Mouse (Mus musculus) lung, postnatal 0 days (tissue): Measurements from ENCODE around the gene Nln. TPM values are rescaled to one million over a fixed set of nuclear protein-coding genes. Genes with fewer than 3 reads are reported as not detected.

Experiments used
- ATAC-seq: fragments of 200-750 bp; cut with Nextera tagmentation; 2 replicates; pipeline ENCODE4 v1.8.0; 2017; ENCODE audit warnings: moderate library complexity
- DNase-seq: peaks from one replicate; pipeline ENCODE4 v3.0.0-alpha.2; 2016; ENCODE audit warnings: low spot score
- H3K27ac ChIP-seq: fragments of 300-500 bp; sonication (generic); 2 replicates; pipeline ENCODE4 v1.5.1; 2014; ENCODE audit warnings: antibody characterized with exemption, mild to moderate bottlenecking, low read length, mixed read lengths
- H3K27me3 ChIP-seq: fragments of 300-500 bp; sonication (generic); replicated peaks from 2 replicates; pipeline ENCODE4 v1.6.1; 2014; ENCODE audit warnings: low read length, mixed read lengths; ENCODE audit not compliant: insufficient read depth
- H3K36me3 ChIP-seq: fragments of 300-500 bp; sonication (generic); 2 replicates; pipeline ENCODE4 v1.6.1; 2014; ENCODE audit warnings: low read length, mixed read lengths; ENCODE audit not compliant: insufficient read depth
- H3K4me1 ChIP-seq: fragments of 300-500 bp; sonication (generic); 2 replicates; pipeline ENCODE4 v1.6.1; 2014; ENCODE audit warnings: antibody characterized with exemption, low read depth, low read length, mixed read lengths; ENCODE audit not compliant: insufficient read depth
- H3K4me2 ChIP-seq: fragments of 300-500 bp; sonication (generic); replicated peaks from 2 replicates; pipeline ENCODE4 v1.6.1; 2014; ENCODE audit warnings: low read depth, mild to moderate bottlenecking, low read length, moderate library complexity, mixed read lengths
- H3K4me3 ChIP-seq: fragments of 300-500 bp; sonication (generic); 2 replicates; pipeline ENCODE4 v1.5.1; 2014; ENCODE audit warnings: low read depth, low read length
- H3K9ac ChIP-seq: fragments of 300-500 bp; sonication (generic); replicated peaks from 2 replicates; pipeline ENCODE4 v1.6.1; 2014; ENCODE audit warnings: low read depth, mild to moderate bottlenecking
- H3K9me3 ChIP-seq: fragments of 300-500 bp; sonication (generic); 2 replicates; pipeline ENCODE4 v1.6.1; 2016; ENCODE audit warnings: low read length, mixed read lengths
- CTCF ChIP-seq: IDR thresholded peaks from 2 replicates; pipeline ENCODE4 v1.5.1; 2016; ENCODE audit warnings: antibody characterized with exemption, mild to moderate bottlenecking
- EP300 ChIP-seq: IDR thresholded peaks from 2 replicates; pipeline ENCODE4 v1.6.1; 2016; ENCODE audit warnings: antibody characterized with exemption, mild to moderate bottlenecking, control low read depth
- WGBS: fragments of 180-500 bp; shearing (Covaris S2); extraction: QIAGEN DNeasy Blood & Tissue Kit; methylation state at CpG from one replicate; pipeline ENCODE4 v1.1.7; 2014; 5-methylcytosine and 5-hydroxymethylcytosine counted together
- polyA plus RNA-seq: library from polyadenylated mRNA; unstranded; fragments of >200 nt; fragmentation: Nextera tagmentation; extraction: Ambion mirVana; gene quantifications from 2 replicates; pipeline ENCODE4 v1.2.1, GENCODE M21; 2015

Nln gene
- polyA plus RNA-seq, 1 experiment from 2014 or later = 13.0 TPM

DNA sequence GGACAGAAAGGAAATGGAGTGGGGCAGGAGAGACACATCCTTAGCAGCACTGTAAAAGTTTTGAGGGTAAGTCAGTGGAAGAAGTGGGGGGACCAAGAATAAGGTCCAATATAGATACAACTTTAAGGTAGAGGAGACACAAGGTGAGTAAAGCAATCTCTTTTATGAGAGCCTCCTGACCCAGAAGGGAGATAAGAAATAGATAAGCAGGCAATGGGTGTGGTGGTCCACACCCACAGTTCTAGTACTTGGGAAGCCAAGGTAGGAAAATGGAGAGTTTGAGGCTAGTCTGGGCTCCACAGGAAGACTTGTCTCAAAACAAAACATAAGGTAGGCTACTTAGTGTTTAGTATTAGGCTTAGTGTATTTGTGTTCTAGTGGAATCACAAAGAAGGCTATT is 79.9 kb downstream of the Nln start:
- Histone ChIP-seq H3K9me3 (no peaks in the 10 kb centered on the region), H3K9ac (no peak overlapping the region), H3K27ac (no peak overlapping the region), H3K4me2 (no peak overlapping the region), H3K36me3 (no peaks in the 10 kb centered on the region), H3K27me3 (no peaks in the 10 kb centered on the region), H3K4me3 (no peak overlapping the region), H3K4me1 (peaks cover 10% of the 10 kb centered on the region; the same call in 1 of the 2 replicates)
- DNase-seq (no peak), ATAC-seq (no peak)
- TF ChIP-seq CTCF (no peak), EP300 (no peak)

DNA sequence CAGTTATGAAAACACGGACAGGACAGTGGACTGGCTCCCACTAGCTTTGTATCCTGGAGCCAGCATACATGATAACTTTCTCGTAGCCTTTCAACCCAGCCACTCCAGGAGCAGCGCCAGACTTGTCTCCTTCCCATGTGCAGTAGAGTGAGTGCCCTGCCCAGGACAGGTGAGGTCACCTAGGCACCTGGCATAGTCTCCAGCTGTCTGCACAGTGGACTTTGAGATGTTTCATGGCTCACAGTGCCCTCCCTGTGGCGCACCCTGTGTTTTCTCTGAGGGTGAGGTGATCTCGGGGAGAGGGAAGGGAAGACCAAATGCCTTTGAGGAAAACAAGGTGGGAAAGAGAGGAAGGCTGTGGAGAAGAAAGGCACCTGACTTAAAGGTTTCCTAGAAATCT is 80.3 kb downstream of the Nln start:
- no peak for TF ChIP-seq CTCF
- TF ChIP-seq EP300 = no peak

GRCm38 (mm10) chr13:104026525-104026924 is 82.9 kb downstream of the Nln start:
- no peak for TF ChIP-seq CTCF
- TF ChIP-seq EP300 = no peak
- 0 out of 2 replicates have a peak overlapping the region, but pooled peaks have one; percentile 7 for H3K27ac ChIP-seq
- DNase-seq (peak; percentile 52), ATAC-seq (peak; percentile 67)
- H3K36me3 ChIP-seq = no peaks in the 10 kb centered on the region
- no peaks in the 10 kb centered on the region for H3K27me3 ChIP-seq
- H3K4me1 ChIP-seq = no peaks in the 10 kb centered on the region; the same call in 1 of the 2 replicates
- H3K9me3 ChIP-seq = no peaks in the 10 kb centered on the region
- no peak overlapping the region for H3K9ac ChIP-seq
- no peak overlapping the region for H3K4me2 ChIP-seq
- no peak overlapping the region for H3K4me3 ChIP-seq
- 62% methylated on average over 3 of the region's 3 CpGs for WGBS

More for the DNA sequence above, 80.3 kb downstream of the Nln start:
- H3K27me3 ChIP-seq = no peaks in the 10 kb centered on the region
- H3K36me3 ChIP-seq = no peaks in the 10 kb centered on the region
- no peak overlapping the region for H3K4me3 ChIP-seq
- ATAC-seq (no peak), DNase-seq (no peak)
- no peak overlapping the region for H3K4me2 ChIP-seq
- H3K4me1 ChIP-seq = peaks cover 8% of the 10 kb centered on the region; the same call in 1 of the 2 replicates
- no peak overlapping the region for H3K27ac ChIP-seq
- WGBS = 74% methylated on average over 5 of the region's 5 CpGs
- H3K9ac ChIP-seq = no peak overlapping the region
- no peaks in the 10 kb centered on the region for H3K9me3 ChIP-seq

- Histone ChIP-seq H3K9ac (no peak overlapping the region), H3K4me2 (peak overlapping the region; percentile 14; the same call in 1 of the 2 replicates), H3K4me1 (no peaks in the 10 kb centered on the region; the same call in 1 of the 2 replicates), H3K27me3 (no peaks in the 10 kb centered on the region), H3K9me3 (no peaks in the 10 kb centered on the region), H3K36me3 (no peaks in the 10 kb centered on the region), H3K27ac (peak overlapping the region; percentile 39; the same call in 1 of the 2 replicates), H3K4me3 (no peak overlapping the region)
- TF ChIP-seq CTCF (no peak), EP300 (no peak)
- ATAC-seq = peak; percentile 20; the same call in 1 of the 2 replicates
- DNase-seq = peak; percentile 53
- 50% methylated on average over 6 of the region's 6 CpGs for WGBS
Observed at GRCm38 (mm10) chr13:104025710-104025995, 83.8 kb downstream of the Nln start.

DNA sequence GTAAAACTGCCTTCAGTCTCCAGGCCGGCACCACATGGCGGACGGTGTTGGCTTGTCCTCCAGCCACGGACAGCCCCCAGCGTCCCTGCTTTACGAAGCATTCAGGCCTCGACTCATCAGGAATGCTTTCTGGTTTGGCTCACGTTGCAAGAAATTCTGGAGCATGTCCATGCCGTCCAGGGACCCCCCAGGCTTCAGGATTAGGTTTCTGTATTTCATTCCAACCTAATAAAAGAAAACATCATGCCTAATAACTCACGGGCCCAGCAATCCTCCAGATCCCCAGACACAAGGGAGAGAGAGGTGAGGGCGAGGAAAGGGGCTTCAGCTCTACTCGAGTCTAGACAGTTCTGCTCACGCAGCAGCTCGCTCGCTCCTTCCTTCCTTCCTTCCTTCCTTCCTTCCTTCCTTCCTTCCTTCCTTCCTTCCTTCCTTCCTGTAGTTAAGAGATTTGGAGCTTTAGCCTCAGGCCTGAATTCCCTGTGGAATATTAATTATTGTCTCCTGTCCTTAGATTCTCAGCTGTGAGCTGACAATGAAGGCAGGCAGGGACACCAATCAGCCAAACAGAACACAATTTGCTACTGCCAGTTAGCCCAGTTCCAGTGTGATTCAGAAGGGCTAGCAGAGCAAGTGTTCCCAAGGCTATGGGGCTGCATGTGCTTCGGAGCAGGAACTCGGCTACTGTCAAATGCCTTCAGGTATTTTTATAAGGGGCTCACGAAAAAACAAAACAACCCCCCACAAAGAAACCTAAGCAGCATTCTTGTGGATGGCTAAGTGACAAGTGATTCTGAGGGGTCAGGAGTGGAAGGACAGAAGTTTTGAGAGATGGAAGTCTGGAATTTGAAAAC is 84.3 kb downstream of the Nln start:
- ATAC-seq (no peak), DNase-seq (no peak)
- 50% methylated on average over 18 of the region's 18 CpGs for WGBS

GRCm38 (mm10) chr13:104024275-104024674 is 85.1 kb downstream of the Nln start:
- Histone ChIP-seq H3K27me3 (no peaks in the 10 kb centered on the region), H3K27ac (no peak overlapping the region), H3K9me3 (no peaks in the 10 kb centered on the region), H3K4me3 (no peak overlapping the region), H3K4me2 (no peak overlapping the region), H3K9ac (no peak overlapping the region), H3K4me1 (no peaks in the 10 kb centered on the region; the same call in 1 of the 2 replicates), H3K36me3 (no peaks in the 10 kb centered on the region)
- WGBS = 68% methylated on average over 2 of the region's 2 CpGs
- TF ChIP-seq EP300 = no peak
- no peak for TF ChIP-seq CTCF
- no peak for ATAC-seq
- DNase-seq = no peak

More for the DNA sequence above, 84.3 kb downstream of the Nln start:
- Histone ChIP-seq H3K9ac (no peak overlapping the region), H3K36me3 (no peaks in the 10 kb centered on the region), H3K4me3 (no peak overlapping the region), H3K27me3 (no peaks in the 10 kb centered on the region), H3K4me1 (no peaks in the 10 kb centered on the region; the same call in 1 of the 2 replicates), H3K27ac (peak overlapping the region; percentile 68), H3K9me3 (no peaks in the 10 kb centered on the region), H3K4me2 (no peak overlapping the region; the same call in 1 of the 2 replicates)
- TF ChIP-seq EP300 (no peak), CTCF (no peak)
